Mouse (Mus musculus) stomach, postnatal 0 days (tissue): ENCODE measurements at regions not wholly inside any gene's neighbourhood (a gene's known extent, or its start where the extent isn't known, plus 50 kb on each side); places are given as distances from the start of the nearest gene placed in this dataset.

Experiments used
- ATAC-seq: fragments of 200-750 bp; cut with Nextera tagmentation; 2 replicates; pipeline ENCODE4 v1.8.0; 2017; ENCODE audit not compliant: low FRiP score, low TSS enrichment
- DNase-seq: peaks from one replicate; pipeline ENCODE4 v3.0.0-alpha.2; 2016; ENCODE audit warnings: low spot score
- H3K27ac ChIP-seq: fragments of 300-500 bp; sonication (generic); replicated peaks from 2 replicates; pipeline ENCODE4 v1.5.1; 2014; ENCODE audit warnings: mild to moderate bottlenecking, control low read depth
- H3K27me3 ChIP-seq: fragments of 300-500 bp; sonication (generic); 2 replicates; pipeline ENCODE4 v1.6.1; 2014; ENCODE audit warnings: low read length; ENCODE audit not compliant: control insufficient read depth, insufficient read depth
- H3K36me3 ChIP-seq: fragments of 300-500 bp; sonication (generic); 2 replicates; pipeline ENCODE4 v1.6.1; 2014; ENCODE audit warnings: low read length, mixed read lengths; ENCODE audit not compliant: control insufficient read depth, insufficient read depth
- H3K4me1 ChIP-seq: fragments of 300-500 bp; sonication (generic); replicated peaks from 2 replicates; pipeline ENCODE4 v1.6.1; 2014; ENCODE audit warnings: antibody characterized with exemption; ENCODE audit not compliant: control insufficient read depth, insufficient read depth
- H3K4me2 ChIP-seq: fragments of 300-500 bp; sonication (generic); replicated peaks from 2 replicates; pipeline ENCODE4 v1.6.1; 2014; ENCODE audit warnings: low read depth, mild to moderate bottlenecking, control low read depth, moderate library complexity
- H3K4me3 ChIP-seq: fragments of 300-500 bp; sonication (generic); 2 replicates; pipeline ENCODE4 v1.5.1; 2014; ENCODE audit warnings: low read depth, low read length, control low read depth
- H3K9ac ChIP-seq: fragments of 300-500 bp; sonication (generic); 2 replicates; pipeline ENCODE4 v1.6.1; 2014; ENCODE audit warnings: mild to moderate bottlenecking, low read length, control low read depth, mixed read lengths
- H3K9me3 ChIP-seq: fragments of 300-500 bp; sonication (generic); 2 replicates; pipeline ENCODE4 v1.6.1; 2016; ENCODE audit warnings: low read length; ENCODE audit not compliant: control insufficient read depth
- CTCF ChIP-seq: IDR thresholded peaks from 2 replicates; pipeline ENCODE4 v1.5.1; 2016; ENCODE audit warnings: antibody characterized with exemption, low read depth, mild to moderate bottlenecking, moderate library complexity
- EP300 ChIP-seq: optimal IDR thresholded peaks from 2 replicates; pipeline ENCODE3; 2016; ENCODE audit warnings: antibody characterized with exemption
- WGBS: fragments of 180-500 bp; shearing (Covaris S2); extraction: QIAGEN DNeasy Blood & Tissue Kit; methylation state at CpG from one replicate; pipeline ENCODE4 v1.1.7; 2014; 5-methylcytosine and 5-hydroxymethylcytosine counted together

DNA sequence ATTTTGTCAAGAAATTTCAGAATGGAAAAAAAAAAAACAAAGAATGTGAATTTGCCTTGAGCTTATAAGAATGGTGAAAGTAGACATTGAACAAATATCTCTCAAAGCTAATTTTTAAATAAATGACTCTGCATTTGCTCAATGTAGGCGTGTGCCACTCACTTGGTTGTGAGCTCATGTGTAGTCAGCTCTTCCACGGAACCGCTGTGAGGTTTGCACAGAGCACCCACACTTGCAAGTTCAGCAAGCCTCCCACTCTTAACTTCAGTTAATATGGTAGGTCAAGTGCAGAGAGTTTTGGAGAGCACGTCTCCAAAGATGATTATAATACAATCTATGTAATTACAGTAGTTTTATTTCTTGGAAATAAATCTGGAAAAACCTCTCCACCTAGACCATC lies 479.9 kb upstream of the Mef2c start:
- H3K9ac ChIP-seq = no peak overlapping the region
- H3K36me3 ChIP-seq = no peaks in the 10 kb centered on the region
- H3K4me2 ChIP-seq = no peak overlapping the region
- WGBS = 85% methylated on average over 4 of the region's 4 CpGs
- H3K9me3 ChIP-seq = no peaks in the 10 kb centered on the region
- no peak for ATAC-seq
- H3K27ac ChIP-seq = no peak overlapping the region
- TF ChIP-seq EP300 (no peak), CTCF (no peak)
- H3K27me3 ChIP-seq = no peaks in the 10 kb centered on the region
- no peak overlapping the region for H3K4me3 ChIP-seq
- DNase-seq = no peak
- H3K4me1 ChIP-seq = no peaks in the 10 kb centered on the region

DNA sequence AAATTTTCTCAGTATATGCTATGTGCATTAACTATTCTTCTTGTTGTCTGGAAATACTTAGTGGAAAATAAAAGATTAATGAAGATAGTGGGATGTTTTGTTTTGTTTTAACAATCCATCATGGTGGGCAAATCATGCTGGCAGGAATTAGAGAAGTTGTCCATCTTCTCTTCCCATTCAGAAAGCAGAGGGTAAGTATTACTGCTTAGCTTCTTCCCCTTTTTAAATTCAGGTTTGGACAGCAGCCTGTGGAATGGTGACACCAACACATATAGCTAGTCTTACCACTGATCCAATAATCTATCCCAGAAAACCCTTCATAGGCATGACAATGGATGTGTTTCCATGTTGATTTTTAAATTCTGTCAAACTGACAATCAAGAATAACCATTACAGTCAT lies 467.9 kb upstream of the Mef2c start:
- Histone ChIP-seq H3K9me3 (no peaks in the 10 kb centered on the region), H3K27ac (no peak overlapping the region), H3K4me2 (no peak overlapping the region), H3K9ac (no peak overlapping the region), H3K36me3 (no peaks in the 10 kb centered on the region), H3K4me1 (no peaks in the 10 kb centered on the region), H3K27me3 (no peaks in the 10 kb centered on the region), H3K4me3 (no peak overlapping the region)
- TF ChIP-seq EP300 (no peak), CTCF (no peak)
- DNase-seq (no peak), ATAC-seq (no peak)

DNA sequence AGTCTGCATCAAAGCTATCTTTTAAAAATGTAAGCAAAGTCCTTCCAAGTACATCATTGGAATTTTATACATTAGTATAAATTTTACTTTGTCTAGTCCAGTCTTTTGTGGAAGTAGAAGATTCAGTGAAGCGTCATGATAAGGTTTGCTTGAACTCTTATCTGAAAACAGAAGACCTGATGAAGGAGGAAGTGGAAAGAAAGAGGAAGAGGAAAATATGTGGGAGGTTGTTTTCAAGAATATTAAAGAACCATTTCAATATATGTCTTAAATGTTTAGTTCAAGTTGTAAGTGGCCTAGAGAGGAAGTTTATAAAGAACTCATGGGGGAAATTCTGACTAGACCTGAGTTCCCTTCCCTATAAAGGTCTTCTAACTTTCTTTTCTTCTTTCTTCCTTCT lies 462.3 kb upstream of the Mef2c start:
- H3K4me3 ChIP-seq = no peak overlapping the region
- H3K9me3 ChIP-seq = no peaks in the 10 kb centered on the region
- no peaks in the 10 kb centered on the region for H3K27me3 ChIP-seq
- DNase-seq (no peak), ATAC-seq (no peak)
- WGBS = 82% methylated on average over 1 of the region's 1 CpGs
- no peak overlapping the region for H3K4me2 ChIP-seq
- H3K9ac ChIP-seq = no peak overlapping the region
- no peaks in the 10 kb centered on the region for H3K36me3 ChIP-seq
- H3K4me1 ChIP-seq = no peaks in the 10 kb centered on the region
- TF ChIP-seq EP300 (no peak), CTCF (no peak)
- H3K27ac ChIP-seq = no peak overlapping the region

DNA sequence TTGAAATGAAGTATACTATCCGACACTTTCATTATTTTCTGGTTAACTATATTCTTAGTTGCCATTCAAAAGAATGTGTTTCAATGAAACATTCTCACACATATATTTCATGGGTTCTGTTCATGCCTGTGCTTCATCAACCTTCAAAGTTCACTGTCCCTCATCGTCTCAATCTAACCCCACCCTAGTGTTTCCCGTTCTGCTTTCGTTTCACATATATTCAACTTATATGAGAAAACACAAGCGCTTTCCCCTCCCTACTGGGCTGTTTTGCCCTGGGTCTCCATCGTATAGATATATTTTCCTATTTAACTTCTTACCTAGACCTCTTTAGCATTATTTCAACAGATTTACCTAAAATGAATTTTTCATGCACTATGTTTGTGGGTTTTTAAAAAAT lies 458.3 kb upstream of the Mef2c start:
- WGBS = 76% methylated on average over 6 of the region's 6 CpGs
- TF ChIP-seq CTCF = no peak
- TF ChIP-seq EP300 = no peak
- Histone ChIP-seq H3K27me3 (no peaks in the 10 kb centered on the region), H3K4me1 (no peaks in the 10 kb centered on the region), H3K4me3 (no peak overlapping the region), H3K4me2 (no peak overlapping the region), H3K9ac (no peak overlapping the region), H3K9me3 (no peaks in the 10 kb centered on the region), H3K27ac (no peak overlapping the region), H3K36me3 (no peaks in the 10 kb centered on the region)
- DNase-seq (no peak), ATAC-seq (no peak)

DNA sequence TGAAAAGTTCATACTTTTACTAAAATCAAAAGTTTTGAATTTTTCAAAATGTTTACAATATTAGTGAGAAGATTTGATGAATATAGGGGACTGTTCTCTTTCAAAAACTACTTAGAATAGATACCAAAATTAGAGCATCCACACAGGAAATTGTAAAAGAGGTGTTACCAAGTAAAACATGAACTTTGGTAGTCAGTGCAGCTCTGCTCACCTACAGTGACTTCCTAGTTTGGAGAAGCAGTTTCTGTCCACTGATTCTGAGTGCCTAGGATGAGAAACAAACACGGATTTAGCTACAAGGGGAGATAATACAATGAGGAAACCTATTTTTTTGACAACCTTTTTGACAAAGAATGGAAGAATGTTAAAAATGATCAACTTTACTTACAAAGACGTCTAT lies 457.9 kb upstream of the Mef2c start:
- ATAC-seq (no peak), DNase-seq (no peak)
- no peak overlapping the region for H3K9ac ChIP-seq
- no peaks in the 10 kb centered on the region for H3K4me1 ChIP-seq
- no peak overlapping the region for H3K4me3 ChIP-seq
- H3K9me3 ChIP-seq = no peaks in the 10 kb centered on the region
- H3K4me2 ChIP-seq = no peak overlapping the region
- TF ChIP-seq CTCF (no peak), EP300 (no peak)
- H3K27ac ChIP-seq = no peak overlapping the region
- H3K36me3 ChIP-seq = no peaks in the 10 kb centered on the region
- no peaks in the 10 kb centered on the region for H3K27me3 ChIP-seq
- 59% methylated on average over 2 of the region's 2 CpGs for WGBS

DNA sequence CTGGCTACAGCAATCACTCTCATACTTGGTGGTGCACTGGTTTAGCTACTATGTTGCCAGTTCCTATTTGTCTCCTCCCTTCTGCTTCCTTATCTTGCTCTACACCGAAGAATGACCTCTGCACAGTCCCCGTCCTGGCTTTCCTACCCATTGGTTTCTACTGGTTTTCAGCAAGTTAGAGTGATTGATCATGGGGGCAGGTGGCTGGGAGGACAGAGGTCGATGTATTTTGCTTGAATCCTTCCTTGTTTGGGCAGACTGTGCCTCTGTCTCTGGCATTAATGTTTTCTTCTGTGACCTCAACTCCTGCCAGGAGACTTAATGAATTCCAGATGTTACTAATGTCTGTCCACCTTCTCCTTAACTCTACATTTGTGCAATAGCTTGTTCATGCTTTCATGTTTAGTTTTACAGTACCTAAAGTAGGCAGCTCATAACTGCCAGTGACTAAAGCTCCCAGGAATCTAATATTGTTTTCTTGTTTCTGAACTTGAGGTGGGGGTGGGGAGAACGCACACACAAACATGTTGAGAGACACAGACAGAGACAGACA lies 457.2 kb upstream of the Mef2c start:
- Histone ChIP-seq H3K27ac (no peak overlapping the region), H3K4me3 (no peak overlapping the region), H3K9me3 (no peaks in the 10 kb centered on the region), H3K9ac (no peak overlapping the region), H3K27me3 (no peaks in the 10 kb centered on the region), H3K36me3 (no peaks in the 10 kb centered on the region), H3K4me2 (no peak overlapping the region), H3K4me1 (no peaks in the 10 kb centered on the region)
- ATAC-seq (no peak), DNase-seq (no peak)
- WGBS = 33% methylated on average over 4 of the region's 4 CpGs
- TF ChIP-seq CTCF (no peak), EP300 (no peak)
